Mouse (Mus musculus) liver, adult 2 months (tissue): ENCODE measurements at regions not wholly inside any gene's neighbourhood (a gene's known extent, or its start where the extent isn't known, plus 50 kb on each side); places are given as distances from the start of the nearest gene placed in this dataset.

Source experiments
- DNase-seq: peaks from one replicate; pipeline ENCODE4 v3.0.0-alpha.2; 2011; ENCODE audit warnings: low read depth, low spot score; ENCODE audit errors: extremely low read depth
- H3K27ac ChIP-seq: fragments of 200-500 bp; replicated peaks from 2 replicates; pipeline ENCODE4 v1.5.1; 2012; ENCODE audit warnings: low read depth, mild to moderate bottlenecking, control low read depth, inconsistent platforms, low read length; ENCODE audit not compliant: insufficient read depth
- H3K27me3 ChIP-seq: fragments of 200-500 bp; 2 replicates; pipeline ENCODE4 v1.6.1; 2012; ENCODE audit warnings: mild to moderate bottlenecking, moderate library complexity, low read length, inconsistent platforms; ENCODE audit not compliant: control insufficient read depth, insufficient read depth
- H3K36me3 ChIP-seq: fragments of 200-500 bp; 2 replicates; pipeline ENCODE4 v1.6.1; 2012; ENCODE audit warnings: low read length, inconsistent platforms; ENCODE audit not compliant: control insufficient read depth, insufficient read depth
- H3K4me1 ChIP-seq: fragments of 200-500 bp; 2 replicates; pipeline ENCODE4 v1.6.1; 2011; ENCODE audit warnings: low read length; ENCODE audit not compliant: control insufficient read depth, insufficient read depth
- H3K4me3 ChIP-seq: fragments of 200-500 bp; 2 replicates; pipeline ENCODE4 v1.5.1; 2011; ENCODE audit warnings: low read depth, mild to moderate bottlenecking, control low read depth, low read length, moderate library complexity; ENCODE audit not compliant: insufficient read depth
- H3K79me2 ChIP-seq: fragments of 200-500 bp; 2 replicates; pipeline ENCODE4 v1.6.1; 2012; ENCODE audit warnings: inconsistent platforms, mild to moderate bottlenecking, low read length, moderate library complexity; ENCODE audit not compliant: control insufficient read depth, insufficient read depth
- H3K9ac ChIP-seq: fragments of 200-500 bp; 2 replicates; pipeline ENCODE4 v1.6.1; 2012; ENCODE audit warnings: low read depth, mild to moderate bottlenecking, control low read depth, inconsistent platforms, low read length
- CTCF ChIP-seq: fragments of 200-500 bp; IDR thresholded peaks from 2 replicates; pipeline ENCODE4 v1.5.1; 2011; ENCODE audit warnings: low read depth, low read length, control low read depth
- POLR2A ChIP-seq: fragments of 200-500 bp; IDR thresholded peaks from 2 replicates; pipeline ENCODE4 v1.6.1; 2011; ENCODE audit warnings: low read length, control low read depth; ENCODE audit not compliant: insufficient read depth; ENCODE audit errors: extremely low read depth
- WGBS: fragments of 180-500 bp; shearing (Covaris S2); methylation state at CpG from one replicate; pipeline ENCODE4 v1.1.7; 2018; 5-methylcytosine and 5-hydroxymethylcytosine counted together

DNA sequence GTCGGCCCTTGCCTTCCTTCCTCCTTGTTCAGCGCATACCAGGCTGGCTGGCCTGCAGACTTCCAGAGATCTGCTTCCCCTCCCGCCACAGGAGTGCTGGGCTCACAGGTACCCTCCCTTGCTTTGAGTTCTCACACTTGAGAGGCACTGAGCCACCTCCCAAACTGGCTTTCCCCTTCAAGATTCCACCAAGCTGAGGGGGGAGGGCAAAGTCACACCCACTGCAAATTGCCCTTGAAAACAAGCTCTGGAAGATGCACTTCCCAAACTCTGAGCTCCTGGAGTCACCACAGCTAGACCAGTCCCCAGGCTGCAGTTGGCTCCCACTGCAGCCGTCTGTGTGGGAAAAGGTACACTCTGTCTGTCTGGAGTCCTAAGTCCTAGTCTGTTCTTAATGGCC is 142.1 kb upstream of the Slc22a12 start:
- 33% methylated on average over 4 of the region's 4 CpGs for WGBS
- Histone ChIP-seq H3K36me3 (no peaks in the 10 kb centered on the region), H3K4me3 (no peak overlapping the region), H3K27me3 (0 out of 2 replicates have a peak, but pooled peaks cover 3% of the 10 kb centered on the region), H3K9ac (no peak overlapping the region), H3K27ac (no peak overlapping the region), H3K79me2 (no peaks in the 10 kb centered on the region), H3K4me1 (no peaks in the 10 kb centered on the region)
- TF ChIP-seq POLR2A (no peak), CTCF (no peak)
- DNase-seq = no peak

GRCm38 (mm10) chr19:6679392-6680307 is 136.8 kb upstream of the Slc22a12 start:
- no peak for TF ChIP-seq POLR2A
- no peak for TF ChIP-seq CTCF
- Histone ChIP-seq H3K9ac (no peak overlapping the region), H3K4me1 (no peaks in the 10 kb centered on the region), H3K79me2 (no peaks in the 10 kb centered on the region), H3K27me3 (no peaks in the 10 kb centered on the region), H3K27ac (no peak overlapping the region), H3K4me3 (no peak overlapping the region), H3K36me3 (no peaks in the 10 kb centered on the region)
- no peak for DNase-seq
- 60% methylated on average over 12 of the region's 14 CpGs for WGBS

DNA sequence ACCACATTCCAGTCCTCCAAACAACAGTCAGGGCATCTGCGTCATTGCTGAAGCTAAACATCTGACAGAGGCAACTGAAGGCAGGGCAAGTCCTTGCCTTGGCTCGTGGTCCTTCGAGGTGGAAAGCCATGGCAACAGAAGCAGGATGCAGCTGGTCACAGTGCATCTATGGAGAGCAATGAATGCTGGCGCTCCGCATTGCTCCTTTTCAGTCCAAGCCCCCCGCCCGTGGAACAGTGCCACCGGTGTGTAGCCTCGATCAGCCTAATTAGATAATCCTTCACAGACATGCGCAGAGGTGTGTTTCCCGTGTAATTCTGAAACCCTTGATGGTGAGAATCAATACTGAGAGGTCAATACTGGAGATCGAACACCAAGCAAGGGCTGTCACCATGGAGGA is 134.7 kb upstream of the Slc22a12 start:
- Histone ChIP-seq H3K4me1 (no peaks in the 10 kb centered on the region), H3K27ac (no peak overlapping the region), H3K27me3 (no peaks in the 10 kb centered on the region), H3K36me3 (no peaks in the 10 kb centered on the region), H3K9ac (no peak overlapping the region), H3K4me3 (no peak overlapping the region), H3K79me2 (no peaks in the 10 kb centered on the region)
- TF ChIP-seq POLR2A (no peak), CTCF (no peak)
- WGBS = 79% methylated on average over 12 of the region's 12 CpGs
- no peak for DNase-seq

DNA sequence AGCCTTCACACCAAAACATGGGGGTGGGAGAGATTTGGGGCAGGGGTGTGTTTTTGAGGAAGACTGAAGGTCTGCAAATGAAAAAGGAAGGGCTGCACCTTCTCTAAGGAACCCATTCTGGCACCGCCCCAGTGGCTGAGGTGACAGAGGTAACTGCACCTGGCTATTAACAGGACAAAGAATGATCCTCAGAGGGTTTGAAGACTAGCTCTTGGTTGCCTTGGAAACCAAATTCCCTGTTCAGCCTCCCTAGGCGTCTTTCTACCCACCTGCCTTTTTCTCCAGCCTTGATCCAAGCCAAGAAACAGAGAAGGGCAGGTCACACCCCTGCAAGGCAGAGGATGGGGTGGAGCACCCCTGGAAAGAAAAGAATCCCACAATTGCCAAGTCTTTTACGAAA is 132.8 kb upstream of the Slc22a12 start:
- Histone ChIP-seq H3K9ac (no peak overlapping the region), H3K27me3 (0 out of 2 replicates have a peak, but pooled peaks cover 2% of the 10 kb centered on the region), H3K4me3 (no peak overlapping the region), H3K79me2 (no peaks in the 10 kb centered on the region), H3K36me3 (no peaks in the 10 kb centered on the region), H3K4me1 (no peaks in the 10 kb centered on the region), H3K27ac (no peak overlapping the region)
- no peak for DNase-seq
- 64% methylated on average over 3 of the region's 3 CpGs for WGBS
- TF ChIP-seq CTCF (no peak), POLR2A (no peak)

DNA sequence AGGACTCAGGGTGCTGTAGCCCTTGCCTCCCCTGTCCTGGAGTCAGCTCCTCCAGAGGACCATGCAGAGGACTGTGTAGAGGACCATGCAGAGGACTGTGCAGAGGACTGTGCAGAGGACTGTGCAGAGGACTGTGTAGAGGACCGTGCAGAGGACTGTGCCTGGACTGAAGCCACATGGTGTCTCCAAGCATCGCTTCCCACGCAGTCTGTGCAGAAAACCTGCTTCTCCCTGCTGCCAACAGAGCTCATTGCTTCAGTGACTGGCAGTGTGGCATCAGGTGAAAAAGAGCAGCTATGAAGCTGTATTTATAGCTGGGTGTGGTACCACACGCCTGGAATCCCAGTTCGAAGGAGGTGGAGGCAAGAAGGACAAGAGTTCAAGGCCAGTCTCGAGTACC is 128.9 kb upstream of the Slc22a12 start:
- H3K27ac ChIP-seq = no peak overlapping the region
- H3K36me3 ChIP-seq = no peaks in the 10 kb centered on the region
- H3K27me3 ChIP-seq = 0 out of 2 replicates have a peak, but pooled peaks cover 2% of the 10 kb centered on the region
- H3K4me1 ChIP-seq = no peaks in the 10 kb centered on the region
- no peak overlapping the region for H3K4me3 ChIP-seq
- no peak for TF ChIP-seq CTCF
- no peak for TF ChIP-seq POLR2A
- no peak for DNase-seq
- no peak overlapping the region for H3K9ac ChIP-seq
- WGBS = 80% methylated on average over 6 of the region's 6 CpGs
- no peaks in the 10 kb centered on the region for H3K79me2 ChIP-seq

GRCm38 (mm10) chr19:6669881-6670280 is 127.0 kb upstream of the Slc22a12 start:
- H3K9ac ChIP-seq = no peak overlapping the region
- no peaks in the 10 kb centered on the region for H3K4me1 ChIP-seq
- 72% methylated on average over 8 of the region's 8 CpGs for WGBS

More at GRCm38 (mm10) chr19:6669881-6670280, 127.0 kb upstream of the Slc22a12 start:
- H3K27me3 ChIP-seq = 0 out of 2 replicates have a peak, but pooled peaks cover 2% of the 10 kb centered on the region
- H3K4me3 ChIP-seq = no peak overlapping the region
- no peak for TF ChIP-seq CTCF
- no peak for TF ChIP-seq POLR2A
- H3K27ac ChIP-seq = no peak overlapping the region
- DNase-seq = no peak
- no peaks in the 10 kb centered on the region for H3K79me2 ChIP-seq
- no peaks in the 10 kb centered on the region for H3K36me3 ChIP-seq
